Mouse (Mus musculus): ENCODE data around the gene Ank.
"Not testable (repeated sequence)": the region's sequence is repeated elsewhere in the genome, so short reads cannot be mapped to it uniquely, and the experiment has no call there.

Ank gene

GRCm38 (mm10) chr15:27466131-27467080 is at the start of gene Ank:
TSS of gene Ank (plus strand) at chr15:27466677.
- DNase-seq (ENCODE audit: low spot score) = peak; percentile 86

DNA sequence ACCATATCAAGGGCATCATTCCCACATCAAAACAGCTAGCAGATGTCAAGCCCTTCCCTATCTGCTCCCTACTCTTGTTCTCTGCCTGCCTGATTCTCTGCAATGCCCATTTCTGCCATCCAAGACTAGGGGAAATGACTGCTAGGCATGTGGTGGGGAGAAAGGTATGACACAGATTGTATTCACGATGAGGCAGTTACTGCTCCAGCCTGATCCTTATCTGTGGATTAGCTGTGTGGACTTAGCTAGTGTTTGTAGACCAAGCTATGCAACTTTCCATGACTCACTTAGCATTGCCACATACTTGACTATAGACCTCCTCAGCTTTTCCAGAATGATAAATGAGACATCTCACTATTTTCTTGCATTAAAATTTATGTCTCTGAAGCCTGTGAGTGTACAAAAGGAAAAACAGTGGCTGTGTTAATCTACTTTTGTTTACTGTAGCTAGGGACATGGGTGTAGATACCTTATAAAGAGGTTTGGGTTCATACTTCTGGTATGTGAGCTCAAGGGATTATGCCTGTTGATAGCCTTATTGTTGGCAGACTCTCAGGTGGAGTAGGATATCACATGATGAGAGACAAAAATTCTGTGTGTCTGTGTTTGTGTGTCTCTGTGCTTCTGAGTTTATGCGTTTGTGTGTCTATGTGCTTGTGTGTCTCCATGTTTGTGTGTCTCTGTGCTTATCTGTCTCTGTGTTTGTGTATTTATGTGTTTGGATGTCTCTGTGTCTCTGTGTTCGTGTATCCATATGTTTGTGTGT is 47.7 kb upstream of the Ank start:
- DNase-seq (ENCODE audit: low spot score) = no peak

- DNase-seq (ENCODE audit: low spot score) = no peak
Observed at GRCm38 (mm10) chr15:27421531-27421930, 44.9 kb upstream of the Ank start.

GRCm38 (mm10) chr15:27427581-27427980 is 38.9 kb upstream of the Ank start:
- no peak for DNase-seq (ENCODE audit: low spot score)

GRCm38 (mm10) chr15:27430241-27430640 is 36.2 kb upstream of the Ank start:
- DNase-seq (ENCODE audit: low spot score) = no peak

DNA sequence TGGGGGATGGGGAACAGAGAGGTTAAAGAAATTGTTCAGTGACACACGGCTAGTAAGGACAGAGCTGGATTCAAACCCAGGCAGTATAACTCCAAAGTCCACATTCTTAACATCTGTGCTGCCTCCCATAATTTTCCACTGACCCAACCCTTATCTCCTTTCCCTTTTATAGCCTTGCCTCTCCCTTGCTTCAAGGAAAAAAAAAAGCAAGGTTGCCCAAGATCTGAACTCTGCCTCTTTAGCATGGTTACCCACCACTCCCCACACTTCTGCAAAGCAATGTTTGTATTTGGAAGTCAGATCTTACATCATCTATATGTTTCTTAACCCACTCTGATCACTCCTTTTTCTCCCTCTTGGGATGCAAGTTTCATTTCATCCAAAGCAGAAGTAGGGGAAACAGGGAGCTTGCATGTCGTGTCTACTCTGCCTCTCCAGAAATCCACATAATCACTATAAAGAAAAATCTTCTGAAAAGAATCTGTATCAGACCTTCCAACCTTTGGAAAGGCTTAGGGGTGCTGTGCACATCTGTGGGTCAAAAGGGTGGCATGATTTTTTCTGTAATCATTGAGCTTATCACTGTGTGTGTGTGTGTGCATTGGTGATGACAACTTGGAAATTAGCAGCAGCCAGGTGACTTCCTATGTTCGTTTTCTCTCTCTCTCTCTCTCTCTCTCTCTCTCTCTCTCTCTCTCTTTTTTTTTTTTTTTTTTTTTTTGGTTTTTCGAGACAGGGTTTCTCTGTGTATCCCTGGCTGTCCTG is 33.4 kb upstream of the Ank start:
- DNase-seq (ENCODE audit: low spot score) = no peak

DNA sequence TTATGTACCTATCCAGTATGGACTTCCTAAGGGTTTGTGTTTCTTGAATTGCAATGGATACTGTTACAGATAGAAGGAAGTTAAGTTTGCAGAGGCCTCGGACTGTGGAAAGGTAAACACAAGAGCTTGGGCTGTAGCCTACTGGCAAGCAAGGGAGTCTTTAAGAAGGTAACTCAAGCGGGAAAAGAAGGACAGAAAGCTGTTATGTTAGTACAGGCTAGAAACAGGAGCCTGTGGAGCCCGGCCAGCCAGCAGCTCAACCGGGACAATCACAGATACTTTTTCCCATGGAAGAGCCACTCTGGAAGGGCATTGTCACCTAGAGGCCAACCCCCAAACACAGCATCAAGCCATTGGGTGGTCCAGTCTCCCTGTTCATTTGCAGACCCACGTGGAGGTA is 31.1 kb upstream of the Ank start:
- DNase-seq (ENCODE audit: low spot score) = no peak

- no peak for DNase-seq (ENCODE audit: low spot score)
Observed at GRCm38 (mm10) chr15:27436194-27436593, 30.3 kb upstream of the Ank start.

DNA sequence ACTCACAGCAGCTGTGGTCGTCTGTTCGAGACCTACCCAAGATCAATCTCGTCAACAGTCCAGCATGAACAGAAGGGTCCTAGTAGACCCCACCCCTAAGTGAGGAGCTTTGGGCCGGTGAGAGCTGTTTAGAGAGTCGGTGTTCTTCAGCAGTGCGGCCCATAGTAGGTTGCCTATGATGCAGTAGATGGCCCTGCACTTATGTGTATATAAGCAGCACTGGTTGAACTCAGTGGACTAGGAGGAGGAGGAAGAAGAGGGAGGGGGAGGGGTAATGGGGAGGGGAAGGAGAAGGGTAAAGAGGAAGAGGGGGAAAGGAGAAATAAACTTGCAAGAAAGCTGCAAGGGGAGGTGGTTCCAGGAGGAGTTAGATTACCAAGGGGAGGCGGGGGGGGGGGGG is 25.4 kb upstream of the Ank start:
- no peak for DNase-seq (ENCODE audit: low spot score)

DNA sequence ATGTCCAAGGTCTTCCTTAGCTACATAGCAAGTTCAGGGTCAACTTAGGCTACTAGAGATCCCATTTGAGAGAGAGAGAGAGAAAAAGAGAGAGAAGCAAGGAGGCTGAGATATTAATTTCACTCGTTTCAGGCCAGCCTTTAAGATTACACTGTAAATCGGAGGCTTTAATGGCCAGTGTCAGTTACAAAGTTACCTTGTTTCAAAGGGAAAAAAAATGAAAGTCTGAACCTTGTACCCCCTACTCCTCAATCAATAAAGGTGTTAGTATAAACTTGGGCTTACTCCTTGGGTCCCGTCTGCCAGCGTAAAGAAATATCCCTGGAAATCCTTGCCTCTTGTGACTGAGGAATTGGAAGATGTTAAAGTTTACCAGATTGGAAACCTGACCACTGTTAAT is 24.9 kb upstream of the Ank start:
- no peak for DNase-seq (ENCODE audit: low spot score)

DNA sequence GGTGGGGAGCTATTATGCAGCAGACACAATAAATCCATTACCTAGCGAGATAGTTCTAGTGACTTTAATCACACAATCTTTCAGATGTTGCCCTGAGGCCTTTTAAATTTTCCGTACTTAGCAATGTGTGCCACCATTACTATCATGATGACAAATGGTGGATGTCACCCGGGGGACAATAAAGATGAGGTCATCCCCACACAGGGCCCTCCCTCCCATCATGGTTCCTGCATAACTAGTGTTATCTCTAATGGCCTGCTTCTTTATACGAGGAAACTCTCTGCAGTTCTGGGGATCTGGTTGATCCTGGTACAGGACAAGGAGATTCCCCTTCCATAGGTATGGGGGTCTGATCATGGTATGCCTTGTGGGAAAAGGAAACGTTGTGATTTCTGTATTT is 24.5 kb upstream of the Ank start:
- DNase-seq (ENCODE audit: low spot score) = no peak

DNA sequence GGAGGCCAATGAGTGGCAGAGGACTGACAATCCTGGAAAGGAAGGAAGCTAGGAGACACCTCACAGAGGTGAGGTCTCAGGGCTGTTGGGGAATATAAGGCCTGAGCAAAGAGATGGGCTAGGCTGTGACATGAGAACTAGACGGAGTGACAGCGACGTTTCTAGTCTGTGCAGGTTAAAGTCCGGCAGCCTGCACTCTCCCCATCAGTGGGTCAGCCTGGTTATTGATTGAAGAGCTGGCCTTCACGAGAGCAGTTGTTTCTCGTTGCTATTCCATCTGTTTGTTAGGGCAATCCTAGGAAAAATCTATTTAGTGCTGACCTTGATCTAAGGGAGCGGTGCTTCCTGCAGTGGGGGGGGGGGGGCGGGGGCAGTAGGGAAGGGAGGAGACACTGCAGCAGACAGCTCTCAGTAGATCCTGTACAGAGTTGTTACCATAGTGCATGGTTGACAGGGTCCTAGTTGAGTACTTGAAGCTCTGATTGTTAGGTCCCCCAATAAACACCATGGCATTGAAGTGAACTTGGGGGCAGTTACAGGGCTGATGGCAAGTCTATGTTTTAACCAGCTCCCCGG is 21.6 kb upstream of the Ank start:
- DNase-seq (ENCODE audit: low spot score) = no peak

DNA sequence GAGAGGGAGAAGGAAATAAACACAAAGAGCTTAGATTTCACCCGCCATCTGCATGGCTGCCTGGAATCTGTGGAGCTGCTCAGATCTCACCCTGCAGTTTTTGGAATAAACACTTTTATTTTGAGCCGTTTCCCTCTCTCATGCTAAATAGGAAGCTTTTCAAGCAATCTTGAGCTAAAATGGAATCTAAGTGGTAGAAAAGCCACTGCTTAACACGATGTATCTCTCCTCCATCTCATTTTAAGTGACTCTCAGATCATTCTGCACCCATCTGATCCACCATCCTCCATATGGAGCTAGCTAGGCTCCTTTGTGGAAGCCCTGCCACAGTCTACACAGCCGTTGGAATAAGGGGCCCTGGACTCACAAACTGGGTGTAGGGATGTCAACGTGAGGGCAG is 15.8 kb upstream of the Ank start:
- DNase-seq (ENCODE audit: low spot score) = no peak

DNA sequence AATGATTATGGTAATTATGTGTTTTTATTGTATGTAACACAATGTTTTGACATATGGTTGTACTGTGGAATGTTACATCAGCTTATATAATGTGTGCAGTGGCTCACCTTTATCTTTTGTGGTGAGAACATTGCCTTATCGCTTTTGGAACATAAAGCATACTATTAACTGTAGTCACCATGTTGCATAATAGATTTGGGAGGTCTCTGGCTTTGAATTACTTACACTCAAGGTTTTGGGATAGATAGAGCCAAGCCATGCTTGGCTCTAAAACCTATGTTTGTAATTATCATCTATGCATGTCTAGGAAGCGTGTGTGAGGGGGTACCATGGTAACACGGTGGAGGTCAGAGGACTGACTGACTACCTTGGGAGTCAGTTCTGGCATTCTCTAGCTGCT is 14.7 kb upstream of the Ank start:
- DNase-seq (ENCODE audit: low spot score) = no peak

DNA sequence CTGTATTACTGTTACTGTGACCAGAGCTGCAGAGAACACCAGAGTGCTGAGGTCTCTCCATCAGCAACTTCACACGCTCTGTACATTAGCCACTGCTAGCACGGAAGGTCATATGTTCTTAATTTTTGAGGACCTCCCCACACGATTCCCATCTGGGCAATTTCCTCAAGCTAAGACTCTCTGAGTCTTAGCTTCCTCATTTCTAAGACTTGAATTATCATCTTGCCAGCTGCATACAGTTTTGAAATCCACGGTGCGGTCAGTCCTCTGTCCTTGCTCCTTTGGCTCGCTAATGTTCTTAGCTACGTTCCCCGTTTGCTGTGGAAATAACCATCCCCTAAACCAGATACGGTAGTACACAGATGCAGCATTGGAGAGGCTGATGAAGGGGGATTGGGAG is 14.0 kb upstream of the Ank start:
- DNase-seq (ENCODE audit: low spot score) = no peak

GRCm38 (mm10) chr15:27457001-27457400 is 9.5 kb upstream of the Ank start:
- DNase-seq (ENCODE audit: low spot score) = no peak

GRCm38 (mm10) chr15:27459781-27460180 is 6.7 kb upstream of the Ank start:
- DNase-seq (ENCODE audit: low spot score) = not testable (repeated sequence)

- no peak for DNase-seq (ENCODE audit: low spot score)
Observed at GRCm38 (mm10) chr15:27461336-27462245, 4.9 kb upstream of the Ank start.

GRCm38 (mm10) chr15:27463876-27464275 is 2.6 kb upstream of the Ank start:
- no peak for DNase-seq (ENCODE audit: low spot score)

DNA sequence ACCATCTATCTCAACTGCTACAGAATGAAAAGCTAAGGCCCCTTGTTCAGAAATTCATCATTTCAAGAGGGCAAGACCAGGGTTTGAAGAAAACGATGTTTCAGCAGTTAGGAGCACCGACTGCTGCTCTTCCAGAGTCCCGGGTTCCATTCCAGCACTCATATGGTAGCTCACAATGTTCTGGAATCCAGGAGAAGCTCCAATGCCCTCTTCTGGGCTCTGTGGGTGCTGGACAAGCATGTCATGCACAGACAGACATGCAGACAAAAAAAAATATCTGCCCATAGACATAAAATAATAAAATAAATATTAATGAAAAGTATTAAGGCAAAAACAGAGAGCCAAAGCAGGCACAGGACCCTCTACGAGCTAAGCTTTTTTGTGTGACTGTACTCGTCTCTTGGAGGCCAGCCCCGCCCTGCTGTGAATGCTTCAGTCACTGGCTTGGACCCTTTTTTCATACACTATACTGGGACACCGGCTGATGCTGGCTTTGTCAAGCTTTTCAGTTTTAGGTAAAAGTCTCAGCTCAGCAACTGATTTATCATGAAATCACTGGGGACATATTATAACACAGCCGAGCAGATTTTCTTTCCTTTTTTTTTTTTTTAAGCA is 979 bp upstream of the Ank start:
- DNase-seq (ENCODE audit: low spot score) = peak; percentile 60

GRCm38 (mm10) chr15:27467081-27467491 is 609 bp downstream of the Ank start:
- no peak for DNase-seq (ENCODE audit: low spot score)
